Mouse (Mus musculus): ENCODE measurements at regions not wholly inside any gene's neighbourhood (a gene's known extent, or its start where the extent isn't known, plus 50 kb on each side); places are given as distances from the start of the nearest gene placed in this dataset.

DNA sequence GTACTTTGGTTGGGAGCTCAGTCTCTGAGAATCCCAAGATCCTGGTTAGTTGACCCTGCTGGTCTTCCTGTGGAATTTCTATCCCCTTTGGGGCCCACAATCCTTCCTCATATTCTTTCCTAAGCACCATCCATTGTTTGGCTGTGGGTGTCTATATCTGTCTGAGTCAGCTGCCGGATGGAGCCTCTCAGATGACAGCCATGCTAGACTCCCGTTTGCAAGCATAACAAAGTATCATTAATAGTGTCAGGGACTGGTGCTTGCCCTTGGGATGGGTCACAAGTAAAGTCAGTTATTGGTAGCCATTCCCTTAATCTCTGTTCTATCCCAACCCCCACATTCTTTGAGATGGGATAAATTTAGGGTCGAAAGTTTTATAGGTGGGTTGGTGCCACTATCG, 382.1 kb upstream of the Pou3f3 start:
- no peak for DNase-seq

DNA sequence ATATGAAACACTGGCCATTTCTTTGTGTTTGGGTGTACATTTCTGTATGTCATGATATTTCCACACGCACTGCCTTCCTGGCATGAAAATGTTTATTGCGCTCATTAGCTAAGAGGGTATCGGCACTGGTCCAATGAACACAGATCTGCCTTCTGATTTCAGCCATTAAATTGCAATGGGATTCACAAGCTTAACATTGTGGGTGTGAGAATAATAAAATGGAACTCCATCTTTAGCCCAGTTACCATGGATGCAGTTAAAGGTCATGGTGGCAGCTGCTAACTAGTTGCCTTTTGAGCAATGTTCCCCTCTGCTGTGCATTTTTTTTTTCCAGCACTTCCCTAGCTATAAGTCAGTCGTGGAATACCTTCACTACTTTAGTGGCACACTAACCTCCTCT, 343.7 kb upstream of the Pou3f3 start:
- no peak for DNase-seq

DNA sequence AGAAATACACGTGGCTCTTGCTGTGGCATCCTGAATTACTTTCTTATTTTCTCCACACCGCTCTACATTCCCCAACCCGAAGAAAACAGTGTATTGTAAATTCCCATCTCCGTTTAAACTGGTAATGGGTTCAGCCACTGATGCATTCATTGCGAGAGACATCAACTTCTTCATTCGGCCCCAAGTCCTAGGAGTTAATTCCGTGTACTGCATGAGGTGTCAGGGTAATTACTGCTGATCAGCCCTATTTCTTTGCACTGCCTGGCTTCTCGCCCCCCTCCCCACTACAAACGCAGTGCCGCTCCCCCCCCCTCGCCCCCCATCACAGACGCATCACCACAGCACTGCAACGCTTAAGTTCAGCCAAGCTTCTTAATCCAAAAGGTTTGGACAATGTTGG, 343.2 kb upstream of the Pou3f3 start:
- DNase-seq, result no peak

DNA sequence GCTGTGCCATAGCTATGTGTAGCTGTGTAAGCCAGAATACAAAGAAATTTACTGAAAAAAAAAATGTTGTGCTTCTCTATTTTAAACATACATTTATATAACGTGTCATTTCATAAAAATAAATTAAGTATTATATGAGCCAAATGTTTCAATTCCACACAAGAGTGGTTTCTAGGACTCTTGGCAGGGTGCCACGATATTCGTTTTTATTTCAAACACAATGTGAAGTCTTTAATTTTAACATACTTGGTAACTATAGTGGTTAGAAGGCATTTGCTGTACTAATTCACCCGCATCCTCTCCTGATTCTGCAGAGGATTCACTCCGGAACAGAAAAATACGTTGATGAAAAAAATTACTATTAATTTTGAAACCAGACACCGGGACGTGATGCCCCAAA, 342.5 kb upstream of the Pou3f3 start:
- DNase-seq, result peak; percentile 36

DNA sequence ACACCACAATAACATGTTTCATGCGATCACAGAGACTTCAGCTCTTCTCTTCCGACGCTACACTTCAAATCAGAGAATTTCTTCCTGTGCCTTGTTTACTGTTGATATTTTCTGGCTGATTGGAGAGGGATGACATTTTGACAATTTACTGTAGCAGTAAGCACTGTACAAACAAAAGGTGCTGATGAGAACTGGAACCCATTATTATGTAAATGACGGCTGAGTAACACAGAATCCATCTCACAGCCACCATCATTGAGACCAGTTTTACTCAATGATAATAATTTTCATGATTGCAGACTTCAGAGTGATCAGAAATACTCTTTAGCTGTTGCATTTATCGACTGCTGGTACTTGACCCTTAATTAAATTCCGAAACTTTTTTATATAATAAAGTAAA, 341.5 kb upstream of the Pou3f3 start:
- DNase-seq, result no peak

DNA sequence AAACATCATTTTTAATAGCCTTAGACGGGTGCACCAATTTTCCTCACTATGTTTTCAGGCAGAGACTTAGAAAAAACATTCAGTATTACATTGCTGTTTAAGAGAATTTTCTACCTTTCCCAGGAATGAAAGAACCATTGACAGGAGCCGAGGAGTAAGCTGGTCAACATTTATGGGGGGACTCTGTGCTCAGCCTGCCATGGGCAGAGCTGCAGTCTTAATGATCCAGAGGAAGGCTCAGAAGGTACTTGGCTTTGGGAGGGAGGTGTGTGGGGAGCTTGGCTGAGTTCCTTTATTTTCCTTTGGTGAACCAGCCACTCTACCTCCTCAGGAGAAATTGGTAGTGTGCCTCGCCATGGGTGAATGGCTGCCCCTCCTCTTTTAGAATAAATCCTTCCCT, 333.1 kb upstream of the Pou3f3 start:
- no peak for DNase-seq

DNA sequence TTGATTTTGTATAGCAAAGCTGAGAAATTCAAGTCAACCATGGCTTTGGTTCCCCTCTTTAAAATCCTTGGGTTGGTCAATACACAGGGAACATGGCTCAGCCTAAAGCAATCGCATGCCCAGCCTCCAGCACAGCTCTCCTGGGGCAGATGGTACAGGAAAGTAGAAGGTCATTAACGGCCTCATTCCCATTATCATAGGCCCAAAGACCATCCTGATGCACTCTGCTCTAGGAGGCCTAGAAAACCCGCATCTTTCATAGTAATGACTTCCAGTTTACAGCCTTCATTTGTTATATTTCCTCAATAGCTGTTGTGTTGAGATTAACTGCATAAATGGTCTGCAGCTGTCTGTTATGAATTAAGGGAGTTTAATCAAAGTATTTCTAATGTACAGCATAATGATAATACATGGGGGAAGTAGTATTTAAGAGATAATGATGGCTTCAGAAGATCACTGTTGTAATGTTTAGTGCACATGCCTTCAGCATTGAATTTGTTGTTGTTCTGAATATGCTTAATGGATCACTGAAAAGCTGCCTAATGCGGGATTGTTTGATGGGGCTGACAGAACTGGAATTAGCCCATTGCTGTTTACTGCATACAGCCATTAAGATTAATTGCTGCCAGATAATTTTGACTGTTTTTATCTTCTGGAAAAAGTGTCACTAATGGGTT, 329.8 kb upstream of the Pou3f3 start:
- DNase-seq, result no peak

DNA sequence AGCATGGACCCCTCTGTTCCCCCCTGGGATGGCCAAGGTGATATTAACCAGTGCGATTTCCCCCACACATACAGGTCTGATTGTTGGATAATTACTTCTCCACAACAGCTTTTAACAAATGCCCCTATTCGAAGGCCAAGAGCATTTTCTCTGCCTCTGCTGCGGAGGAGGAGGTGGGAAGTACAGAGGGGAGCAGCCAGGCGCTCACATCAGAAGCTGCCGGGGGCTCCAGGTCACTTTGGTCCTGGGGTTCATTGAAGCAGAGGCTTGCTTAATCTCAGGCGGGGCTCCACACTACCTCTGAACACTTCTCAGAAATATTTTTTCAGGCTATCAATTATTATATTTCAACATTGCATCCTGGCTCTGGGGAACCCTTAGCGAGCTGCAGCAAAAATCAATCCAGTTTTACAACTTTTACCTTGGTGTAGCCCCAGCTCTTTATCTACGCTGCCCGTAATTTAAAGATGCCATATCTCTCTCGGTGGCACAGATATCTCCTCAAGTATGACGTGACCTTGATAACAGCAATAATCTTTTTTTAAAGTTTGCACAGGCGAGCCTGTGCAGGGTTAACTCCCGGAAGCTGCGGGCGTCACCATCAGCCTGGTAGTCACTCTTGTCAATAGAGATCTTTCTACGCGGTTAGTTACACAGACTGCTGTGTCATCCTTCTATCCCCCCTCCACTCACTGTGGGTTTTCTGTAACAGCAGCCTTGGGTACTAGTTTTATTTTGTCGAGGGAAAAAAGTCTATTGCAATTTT, 307.5 kb upstream of the Pou3f3 start:
- DNase-seq, result no peak

DNA sequence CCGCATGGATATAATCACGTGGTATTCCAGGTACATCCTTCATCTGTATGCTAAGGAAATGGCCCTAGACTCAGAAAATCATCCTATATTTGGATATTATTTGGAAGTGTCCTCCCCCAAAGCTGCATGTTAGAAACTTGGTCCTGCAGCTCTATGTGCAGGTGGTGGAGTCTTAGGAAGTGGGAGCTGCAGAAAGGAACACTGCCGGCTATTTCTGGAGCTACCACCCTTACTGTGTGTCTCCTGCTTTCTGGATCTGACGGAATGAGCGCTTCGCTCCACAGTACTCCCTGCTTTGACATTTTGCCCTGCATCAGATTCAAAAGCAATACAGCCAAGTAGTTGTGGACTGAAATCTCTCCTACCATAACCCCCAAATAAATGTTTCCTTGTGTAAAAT, 306.8 kb upstream of the Pou3f3 start:
- DNase-seq, result no peak

DNA sequence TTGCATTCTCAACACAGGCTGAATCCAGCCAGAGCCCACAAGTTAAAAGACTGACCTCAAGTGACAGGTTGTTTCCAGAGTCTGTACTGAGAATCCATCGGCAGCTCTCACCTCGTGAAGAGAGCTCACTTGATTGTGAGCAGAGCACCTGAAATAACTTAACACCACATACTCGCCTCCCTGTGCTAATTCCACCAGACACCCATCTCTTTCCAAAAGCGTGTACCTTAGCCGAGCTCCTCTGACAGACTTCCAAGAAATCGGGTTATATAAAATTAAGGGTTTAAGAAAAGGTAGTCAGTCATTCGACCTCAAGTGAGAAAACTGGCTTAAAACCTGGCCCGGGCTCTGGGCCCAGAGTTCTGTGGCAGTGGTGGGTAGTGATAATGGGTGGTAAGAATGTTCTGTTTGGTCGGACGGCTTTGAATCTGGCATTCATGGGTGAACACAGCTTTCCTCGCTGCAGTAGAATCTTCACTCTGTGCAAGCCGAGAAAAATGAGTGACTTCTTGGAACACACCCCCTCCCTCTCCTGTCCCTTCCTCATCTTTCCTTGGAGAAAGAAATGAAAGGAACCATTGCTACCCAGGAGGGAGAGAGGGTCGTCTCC, 299.8 kb upstream of the Pou3f3 start:
- no peak for DNase-seq

DNA sequence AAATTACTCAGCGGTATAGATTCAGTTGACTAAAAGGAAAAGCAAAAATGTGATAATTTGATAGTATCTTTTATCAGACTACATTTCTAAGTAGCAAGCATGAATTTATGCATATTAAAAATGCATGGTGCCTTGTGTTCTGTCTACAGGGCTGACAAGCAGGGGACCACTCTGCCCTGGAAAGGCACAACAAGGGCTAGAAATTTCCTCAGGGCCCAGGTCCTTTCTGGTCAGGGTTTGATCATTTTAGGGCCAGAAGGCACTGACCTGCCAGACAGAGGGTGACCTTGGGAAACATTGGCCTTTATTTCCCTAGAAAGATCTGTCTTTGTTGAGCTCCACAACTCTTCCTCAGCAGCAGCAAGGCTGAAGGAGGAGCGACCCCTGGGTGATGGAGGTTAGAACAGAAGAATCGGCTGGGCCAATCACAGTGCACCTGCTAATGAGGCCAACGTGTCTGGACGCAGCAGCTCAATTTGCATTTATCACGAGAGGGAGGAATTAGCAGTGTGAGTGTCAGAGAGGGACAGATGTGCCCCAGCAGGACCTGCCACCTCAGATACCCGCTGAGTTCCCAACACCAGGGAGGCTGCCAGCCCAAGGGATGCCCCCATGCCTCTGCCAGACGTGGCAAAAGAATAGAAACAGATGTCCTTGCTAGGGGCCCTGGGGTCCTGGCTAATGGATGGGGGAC, 297.0 kb upstream of the Pou3f3 start:
- no peak for DNase-seq

DNA sequence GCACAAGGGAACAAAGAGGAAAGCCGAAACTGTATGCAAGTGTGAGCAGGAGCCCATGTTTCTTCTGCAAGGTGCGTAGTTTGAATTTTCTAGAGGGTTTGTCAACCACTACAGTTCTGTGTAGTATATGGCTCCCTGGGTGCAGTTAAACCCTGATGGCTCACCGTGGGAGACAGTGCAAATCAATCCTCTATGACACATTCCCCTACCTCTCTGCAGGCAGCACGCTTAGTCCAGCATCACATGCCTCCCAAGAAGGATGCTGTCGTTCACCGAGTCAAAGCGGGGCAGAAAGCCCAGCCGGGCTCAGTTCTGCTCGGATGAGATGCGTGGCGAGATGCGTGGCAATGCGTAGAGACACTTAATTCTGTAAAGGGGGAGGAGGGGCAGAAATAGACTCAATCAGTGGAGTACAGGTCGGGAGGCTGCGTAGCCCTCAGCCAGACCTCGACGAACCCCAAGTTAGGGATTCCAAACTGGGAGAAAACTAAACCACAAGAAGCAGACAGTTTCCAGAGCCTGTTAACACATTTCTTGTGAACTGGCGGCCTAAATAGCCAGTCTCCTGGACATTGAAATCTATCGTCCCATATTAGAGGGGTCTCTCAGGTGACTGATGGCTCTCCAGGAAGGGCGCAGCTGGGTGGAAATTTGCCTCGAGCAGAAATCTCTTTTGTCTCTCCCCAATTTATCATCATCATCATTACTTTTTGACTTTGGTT, 279.6 kb upstream of the Pou3f3 start:
- no peak for DNase-seq

DNA sequence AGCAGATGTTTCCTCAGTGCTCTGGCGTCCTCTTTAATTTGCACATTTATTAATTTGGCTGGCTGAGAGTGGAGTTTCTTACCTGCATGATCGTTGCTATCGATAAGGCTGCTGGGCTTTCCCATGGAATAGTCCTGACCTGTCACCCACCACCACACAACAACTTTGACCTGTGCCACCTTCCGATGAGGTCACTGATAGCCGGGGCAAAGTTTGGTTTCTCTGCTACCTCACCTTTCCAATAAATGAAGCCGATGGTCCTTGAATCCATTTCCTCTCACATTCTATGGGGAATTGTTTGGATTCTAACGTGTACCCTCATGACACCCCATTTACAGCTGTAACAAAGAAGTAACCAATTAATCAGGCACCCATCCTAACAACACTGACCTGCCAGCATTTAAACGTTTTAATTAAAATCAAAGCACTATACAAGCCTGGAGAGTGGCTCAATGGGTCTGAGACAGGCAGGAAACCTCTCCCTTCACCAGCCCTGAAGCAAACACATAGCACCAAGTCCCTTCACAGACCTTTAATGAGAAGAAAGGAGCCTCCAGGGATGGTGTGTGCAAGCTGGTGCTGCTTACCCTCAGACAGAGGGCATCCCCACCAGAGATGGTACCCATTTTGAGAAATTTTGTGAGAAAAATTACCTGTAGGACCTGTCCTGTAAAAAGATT, 278.9 kb upstream of the Pou3f3 start:
- no peak for DNase-seq

DNA sequence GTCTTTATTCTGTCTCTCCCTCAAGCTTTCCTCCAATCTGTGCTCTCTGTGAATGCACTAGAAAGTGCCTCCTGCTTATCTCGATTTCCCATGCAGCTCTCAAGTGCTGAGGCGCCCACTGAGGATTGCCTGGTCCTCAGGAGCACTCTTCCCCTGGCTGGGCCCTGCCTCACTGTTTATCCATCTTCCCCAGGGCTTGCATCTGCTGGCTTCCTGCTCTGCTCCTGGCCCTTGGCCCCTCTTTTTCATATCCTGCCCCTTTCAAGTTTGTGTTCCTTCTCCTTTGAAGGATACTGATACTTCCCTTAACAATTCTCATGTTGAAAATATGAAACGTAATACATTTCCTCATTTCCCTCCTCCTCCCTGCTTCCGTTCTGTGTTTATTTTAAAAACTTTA, 277.8 kb upstream of the Pou3f3 start:
- DNase-seq, result no peak

DNA sequence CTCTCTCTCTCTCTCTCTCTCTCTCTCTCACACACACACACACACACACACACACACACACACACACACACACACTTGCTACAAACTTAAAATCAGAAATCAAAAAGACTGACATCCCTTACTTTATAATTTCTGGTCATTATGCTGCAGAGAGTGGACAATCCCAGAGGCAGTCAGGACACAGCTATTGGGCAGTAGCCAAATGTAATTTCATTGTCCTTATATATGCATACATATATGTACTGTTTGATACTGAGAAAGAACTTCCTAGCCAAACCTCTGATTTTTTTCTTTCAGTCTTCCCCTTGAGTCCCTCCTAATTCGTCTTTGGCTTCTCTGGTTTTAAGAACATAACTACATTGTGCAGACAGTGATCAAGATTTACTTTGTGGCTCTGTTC, 277.3 kb upstream of the Pou3f3 start:
- no peak for DNase-seq

DNA sequence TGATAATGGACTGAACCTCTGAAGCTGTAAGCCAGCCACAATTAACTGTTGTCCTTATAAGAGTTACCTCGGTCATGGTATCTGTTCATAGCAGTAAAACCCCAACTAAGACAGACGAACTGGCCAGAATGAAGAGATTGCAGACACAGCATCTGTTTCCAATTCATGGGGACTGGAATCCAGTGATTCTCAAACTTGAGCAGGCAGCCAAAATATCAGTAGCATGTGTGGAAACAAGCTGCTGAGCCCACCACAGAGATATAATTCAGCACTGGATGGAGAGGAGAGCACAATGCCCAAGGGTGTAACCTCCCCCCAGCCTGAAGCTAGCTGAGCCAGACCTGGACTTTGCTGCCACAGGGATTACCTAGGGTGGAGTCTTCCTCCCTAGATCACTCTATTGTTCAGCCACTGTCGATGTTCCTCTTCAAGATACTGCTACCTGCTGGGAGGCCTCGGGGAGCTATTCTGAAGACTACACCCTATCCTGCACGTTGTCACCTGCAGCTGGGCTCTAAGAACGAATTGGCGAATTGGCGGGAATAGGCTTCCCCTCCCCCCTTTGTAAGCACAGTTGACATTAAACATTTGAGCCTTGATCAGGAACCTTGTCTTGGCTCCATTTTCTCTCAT, 259.1 kb upstream of the Pou3f3 start:
- DNase-seq, result no peak

DNA sequence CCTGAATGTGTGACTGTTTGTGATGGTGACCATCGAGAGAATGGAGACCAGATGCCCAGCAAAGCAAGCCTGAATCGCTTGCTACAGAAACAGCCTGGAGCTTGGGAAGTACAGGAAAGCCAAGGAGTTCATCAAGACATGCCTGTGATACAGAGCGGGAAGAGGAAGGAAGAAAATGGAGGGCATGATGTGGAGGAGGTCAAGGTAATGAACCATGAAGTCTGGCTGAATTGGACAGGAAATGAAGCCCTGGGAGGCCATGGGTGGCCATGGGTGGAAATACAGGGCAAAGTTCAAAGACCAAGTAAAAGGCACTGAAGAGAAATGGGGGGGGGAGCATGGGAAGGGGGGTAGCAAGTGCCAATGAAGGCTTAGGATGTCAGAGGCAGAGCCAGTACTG, 227.2 kb upstream of the Pou3f3 start:
- no peak for DNase-seq

DNA sequence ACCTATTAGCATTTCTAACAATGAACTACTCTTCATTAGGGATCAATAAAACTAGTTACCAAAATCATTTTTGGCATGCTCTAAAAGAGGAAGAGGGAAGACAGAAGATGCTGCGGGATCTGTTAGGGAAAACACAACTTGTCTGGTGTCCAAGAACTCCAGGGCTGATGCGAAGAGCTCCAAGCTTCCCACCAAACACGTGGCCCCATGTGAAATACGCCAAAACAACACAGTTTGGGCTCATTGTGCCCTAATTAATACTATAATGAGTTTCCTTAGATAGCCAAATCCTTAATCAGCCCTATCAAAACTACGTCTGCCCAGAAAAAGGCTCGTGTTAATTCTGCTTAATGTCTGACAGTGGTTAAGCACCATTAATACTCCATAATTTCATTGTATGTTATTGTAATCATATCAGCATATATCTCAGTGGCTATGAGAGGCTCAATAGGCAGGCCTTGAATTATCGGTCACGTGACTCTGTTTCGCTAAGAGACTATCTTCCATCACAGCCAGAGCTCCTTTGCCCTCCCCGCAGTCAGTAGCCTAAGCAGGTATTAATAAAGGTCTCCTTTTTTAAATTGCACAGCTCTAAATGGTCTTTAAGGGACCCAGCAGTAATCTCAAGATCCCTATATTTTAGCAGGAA, 223.6 kb upstream of the Pou3f3 start:
- DNase-seq, result no peak

DNA sequence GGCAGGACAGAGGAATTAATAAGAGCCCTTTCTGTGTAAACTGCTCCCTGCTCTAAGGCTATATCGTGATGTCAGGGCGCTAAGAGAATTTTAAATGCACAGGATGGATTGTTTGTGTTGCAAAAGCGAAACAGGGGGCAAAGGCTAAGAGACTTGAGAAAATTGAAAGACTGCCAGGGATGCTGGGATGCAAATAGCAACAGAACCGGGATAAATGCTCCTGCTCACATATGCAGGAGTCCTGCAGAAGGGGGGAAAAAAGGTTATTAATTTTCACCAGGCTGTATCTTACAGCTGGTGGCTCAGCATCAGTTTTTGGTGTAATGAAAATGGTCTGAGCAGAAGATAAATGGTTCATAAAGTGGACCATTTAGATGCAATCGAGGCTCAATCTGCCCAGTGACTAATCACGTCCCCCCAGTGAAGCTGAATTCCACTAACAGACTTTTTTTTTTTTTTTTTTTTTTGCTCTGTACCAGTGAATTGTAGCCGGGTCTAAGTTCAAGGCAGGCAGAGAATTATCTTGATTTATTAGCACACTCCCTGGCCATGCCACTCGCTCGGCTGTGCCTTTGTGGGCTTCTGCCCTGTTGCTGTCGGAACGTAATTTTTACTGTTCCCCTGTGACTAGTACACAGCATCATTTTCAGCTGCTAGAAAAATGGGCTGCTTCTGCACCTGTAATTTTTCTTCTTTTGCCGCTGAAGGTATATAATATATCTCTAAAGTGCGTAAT, 222.9 kb upstream of the Pou3f3 start:
- DNase-seq, result no peak

DNA sequence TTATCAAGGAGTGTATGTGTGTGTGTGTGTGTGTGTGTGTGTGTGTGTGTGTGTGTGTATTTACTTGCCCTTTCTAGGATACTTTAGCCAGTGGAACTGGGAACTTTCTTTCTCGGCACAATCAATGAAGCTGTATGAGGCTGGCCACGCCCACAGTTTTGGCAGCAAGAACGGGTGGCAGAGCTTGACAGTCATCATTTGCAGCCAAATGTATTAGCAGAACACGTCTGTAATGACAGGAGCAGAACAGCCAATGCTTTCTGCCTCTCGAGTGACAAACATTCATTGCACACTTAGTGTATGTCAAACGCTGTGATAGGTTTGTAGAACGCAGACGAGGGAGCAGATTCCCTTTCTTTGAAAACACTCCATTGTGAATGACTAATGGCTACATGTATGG, 221.4 kb upstream of the Pou3f3 start:
- no peak for DNase-seq

DNA sequence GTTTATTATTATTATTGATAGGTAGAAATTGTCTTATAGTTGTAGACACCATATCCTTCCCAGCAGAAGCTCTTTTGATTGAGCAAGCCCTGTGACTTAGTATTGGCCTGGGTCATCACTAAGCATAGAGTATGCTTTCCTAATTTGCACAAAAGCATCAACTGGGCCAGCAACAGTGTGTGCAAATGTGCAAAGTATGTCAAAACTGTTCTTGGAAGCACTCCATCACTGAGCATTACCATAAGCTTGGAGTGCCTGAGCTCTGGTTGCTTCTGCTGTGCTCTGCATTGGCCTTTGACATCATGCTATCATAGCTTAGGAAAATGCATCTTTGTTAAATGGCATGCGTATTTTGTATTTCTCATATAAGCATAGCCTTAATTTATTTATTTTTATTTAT, 220.7 kb upstream of the Pou3f3 start:
- no peak for DNase-seq

Data from right cerebral cortex, postnatal 14 days (tissue).